9 mouse cellular contexts compared by ENCODE assay signal in the genomic region with DNA sequence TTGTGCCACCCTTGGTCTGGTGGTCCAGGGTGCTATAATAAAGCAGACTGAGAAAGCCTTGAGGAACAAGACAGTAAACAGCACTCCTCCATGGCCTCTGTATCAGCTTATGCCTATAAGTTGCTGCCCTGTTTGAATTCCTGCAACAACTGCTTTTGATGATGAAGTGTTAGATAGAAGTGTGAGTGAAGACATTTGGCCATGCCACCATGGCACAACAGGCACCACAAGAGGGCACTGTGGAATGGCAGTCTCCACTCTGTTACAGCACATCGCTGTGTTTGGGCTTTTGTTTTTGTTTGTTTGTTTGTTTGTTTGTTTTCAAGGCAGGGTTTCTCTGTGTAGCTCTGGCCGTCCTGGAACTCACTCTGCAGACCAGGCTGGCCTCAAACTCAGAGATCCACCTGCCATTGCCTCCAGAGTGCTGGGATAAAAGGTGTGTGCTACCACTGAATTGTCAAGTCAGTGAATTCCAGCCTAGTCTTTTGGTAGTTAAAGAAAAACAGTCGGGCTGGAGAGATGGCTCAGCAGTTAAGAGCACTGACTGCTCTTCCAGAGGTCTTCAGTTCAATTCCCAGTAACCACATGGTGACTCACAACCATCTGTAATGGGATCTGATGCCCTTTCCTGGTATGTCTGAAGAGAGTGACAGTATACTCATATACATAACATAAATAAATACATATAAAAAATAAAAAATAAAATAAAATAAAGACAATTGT. TPM values are rescaled to one million over a fixed set of nuclear protein-coding genes. Genes with fewer than 3 reads are reported as not detected.
A peak's percentile ranks its signal among the peaks of the same experiment; 100 is the strongest.
DNase-seq lines count a peak whose midpoint lies in the region; ATAC-seq and TF ChIP-seq lines count a peak whose summit lies in the region.
"Had no signal": no experiment of that assay in that cellular context is flagged by ENCODE, and none has a peak within 500 bp of the region (broad histone marks: within the 10 kb centered on the region; RNA-seq: fewer than 3 reads in every experiment).

No protein-coding gene starts in this region.

- H3K9me3 ChIP-seq in forebrain, embryonic 16.5 days (ENCODE audit: control insufficient read depth, low read length) = no peaks in the 10 kb centered on the region
- H3K9me3 ChIP-seq: midbrain, embryonic 12.5 days had no signal

- TF ChIP-seq POLR2A in thymus, adult 2 months (IDR thresholded peaks at IDR 0.05; ENCODE audit: control insufficient read depth, extremely low read depth, insufficient read depth, low read length, poor library complexity) = no peak

- 35% methylated on average over 3 of the region's 3 CpGs for WGBS in thymus, adult 2 months
- 41% methylated on average over 3 of the region's 3 CpGs for WGBS in forebrain, embryonic 16.5 days

- H3K36me3 ChIP-seq in thymus, adult 2 months (ENCODE audit: control insufficient read depth, insufficient read depth, low read length) = no peaks in the 10 kb centered on the region
- no peaks in the 10 kb centered on the region for H3K36me3 ChIP-seq in forebrain, embryonic 16.5 days (ENCODE audit: control insufficient read depth, insufficient read depth)
- H3K36me3 ChIP-seq: midbrain, embryonic 12.5 days had no signal

- no peak for TF ChIP-seq CTCF in thymus, adult 2 months (IDR thresholded peaks at IDR 0.05; ENCODE audit: borderline replicate concordance, control insufficient read depth, extremely low read depth, insufficient read depth, low read length, poor library complexity)

- no peaks in the 10 kb centered on the region for H3K4me1 ChIP-seq in thymus, adult 2 months (replicated peaks; ENCODE audit: control insufficient read depth, insufficient read depth, low read length)
- no peaks in the 10 kb centered on the region for H3K4me1 ChIP-seq in forebrain, embryonic 16.5 days (replicated peaks; ENCODE audit: control insufficient read depth, insufficient read depth, low read length)
- H3K4me1 ChIP-seq: midbrain, embryonic 12.5 days had no signal

- intact Hi-C loops in heart, postnatal 10 days (cut with DNase I) = loop anchor here (2.0 kb wide), 1 partner anchor 50 kb away; no protein-coding TSS in a partner anchor
- intact Hi-C loops in heart, postnatal 25 days (cut with DNase I) = loop anchor here (2.0 kb wide), 1 partner anchor 50 kb away; no protein-coding TSS in a partner anchor

- H3K27ac ChIP-seq in thymus, adult 2 months (ENCODE audit: control insufficient read depth, insufficient read depth, low read length) = no peak overlapping the region
- H3K27ac ChIP-seq in forebrain, embryonic 16.5 days (ENCODE audit: low read length) = no peak overlapping the region
- H3K27ac ChIP-seq: midbrain, embryonic 12.5 days had no signal

- H3K4me2 ChIP-seq in forebrain, embryonic 16.5 days (ENCODE audit: low read length) = no peak overlapping the region
- H3K4me2 ChIP-seq: midbrain, embryonic 12.5 days had no signal

- peak; percentile 82 for ATAC-seq in common myeloid progenitor, adult 5-6 weeks (replicated peaks; ENCODE audit: low read depth, poor library complexity, severe bottlenecking)
- 0 out of 2 replicates have a peak, but pooled peaks have one; percentile 50 for ATAC-seq in monocyte, adult 5-6 weeks (replicated peaks; ENCODE audit: insufficient number of reproducible peaks, low FRiP score, low TSS enrichment, poor library complexity, severe bottlenecking)
- ATAC-seq in forebrain, embryonic 16.5 days = no peak

- DNase-seq in heart, postnatal 10 days = peak; percentile 33 to 57
- no peak for DNase-seq in heart, postnatal 25 days (ENCODE audit: low spot score)
- peak; percentile 54 for DNase-seq in thymus, adult 2 months
- DNase-seq in thymus, adult 18-20 months = no peak
- no peak for DNase-seq in spleen, postnatal 36 days (ENCODE audit: low spot score in 2 of 2)

- no peaks in the 10 kb centered on the region for H3K27me3 ChIP-seq in thymus, adult 2 months (ENCODE audit: control insufficient read depth, insufficient read depth, low read length)
- no peaks in the 10 kb centered on the region for H3K27me3 ChIP-seq in forebrain, embryonic 16.5 days (replicated peaks; ENCODE audit: control insufficient read depth, insufficient read depth, low read length)
- H3K27me3 ChIP-seq: midbrain, embryonic 12.5 days had no signal

- H3K9ac ChIP-seq in forebrain, embryonic 16.5 days (replicated peaks; ENCODE audit: low read depth, low read length) = no peak overlapping the region
- H3K9ac ChIP-seq: midbrain, embryonic 12.5 days had no signal

- H3K4me3 ChIP-seq in thymus, adult 2 months (ENCODE audit: control insufficient read depth, insufficient read depth, low read length) = no peak overlapping the region
- H3K4me3 ChIP-seq in forebrain, embryonic 16.5 days (replicated peaks; ENCODE audit: low read length) = no peak overlapping the region
- H3K4me3 ChIP-seq: midbrain, embryonic 12.5 days had no signal

RNA-seq across cellular contexts. Expression of gene P4ha1, which starts 13.9 kb away (rescaled TPM):
- total RNA-seq in heart, postnatal 10 days (2021) = 10 to 100 TPM; 22.7 to 24.6 TPM
- 10 to 100 TPM; 36.6 to 51.2 TPM for total RNA-seq in heart, postnatal 25 days (2021)
- 10.6 and 11.0 TPM in 2 replicates for polyA plus RNA-seq in thymus, adult 2 months (2012; rRNA removed)
- 26.2 and 28.9 TPM in 2 replicates for total RNA-seq in common myeloid progenitor, adult 5-6 weeks (2017)
- 55.0 to 101 TPM (median 84.1 TPM) in 3 replicates for total RNA-seq in monocyte, adult 5-6 weeks (2017)
- 32.8 and 46.6 TPM in 2 replicates for polyA plus RNA-seq in forebrain, embryonic 16.5 days (2015; fragmentation: Nextera tagmentation; extraction: Ambion mirVana)

Comparison
In these comparisons a context has a peak if more than half of its experiments do, and no peak if none do; other contexts are left out.
1. DNase-seq: peak in heart, postnatal 10 days (2 of 2) and thymus, adult 2 months (single experiment); none in heart, postnatal 25 days (single experiment), thymus, adult 18-20 months (0 of 2) and spleen, postnatal 36 days (0 of 2).